Mouse (Mus musculus) regulatory T cell (primary cell): Measurements from ENCODE around the gene Gpr37l1.

Experiments
- in situ Hi-C: fragments of 300-600 bp; cut with MboI, MseI; formaldehyde crosslinking; loops from one replicate; pipeline ENCODE4 v1.15.1; 2025; ENCODE audit warnings: high pct_unique_total_duplicates

The Gpr37l1 gene

DNA sequence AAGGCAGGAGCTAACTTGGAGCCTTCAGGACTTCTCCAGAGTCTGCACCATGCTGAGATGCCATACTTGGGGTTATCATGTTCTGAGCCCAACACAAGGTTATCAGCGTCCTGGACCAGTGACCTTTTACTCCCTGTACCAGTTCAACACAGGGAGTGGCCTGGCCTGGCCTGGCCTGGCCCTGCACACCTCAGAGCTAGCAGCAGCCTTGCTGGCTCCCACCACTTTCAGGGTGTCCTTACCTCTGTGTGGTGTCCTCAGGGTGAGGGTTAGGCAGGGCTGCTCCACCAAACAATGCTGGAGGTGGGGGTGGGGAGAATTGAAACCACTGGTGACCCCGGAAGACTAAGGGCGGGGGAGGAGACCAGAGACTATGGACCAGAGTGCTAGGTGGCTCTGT is 15.5 kb upstream of the Gpr37l1 start:
- in situ Hi-C loops: no loop called here

DNA sequence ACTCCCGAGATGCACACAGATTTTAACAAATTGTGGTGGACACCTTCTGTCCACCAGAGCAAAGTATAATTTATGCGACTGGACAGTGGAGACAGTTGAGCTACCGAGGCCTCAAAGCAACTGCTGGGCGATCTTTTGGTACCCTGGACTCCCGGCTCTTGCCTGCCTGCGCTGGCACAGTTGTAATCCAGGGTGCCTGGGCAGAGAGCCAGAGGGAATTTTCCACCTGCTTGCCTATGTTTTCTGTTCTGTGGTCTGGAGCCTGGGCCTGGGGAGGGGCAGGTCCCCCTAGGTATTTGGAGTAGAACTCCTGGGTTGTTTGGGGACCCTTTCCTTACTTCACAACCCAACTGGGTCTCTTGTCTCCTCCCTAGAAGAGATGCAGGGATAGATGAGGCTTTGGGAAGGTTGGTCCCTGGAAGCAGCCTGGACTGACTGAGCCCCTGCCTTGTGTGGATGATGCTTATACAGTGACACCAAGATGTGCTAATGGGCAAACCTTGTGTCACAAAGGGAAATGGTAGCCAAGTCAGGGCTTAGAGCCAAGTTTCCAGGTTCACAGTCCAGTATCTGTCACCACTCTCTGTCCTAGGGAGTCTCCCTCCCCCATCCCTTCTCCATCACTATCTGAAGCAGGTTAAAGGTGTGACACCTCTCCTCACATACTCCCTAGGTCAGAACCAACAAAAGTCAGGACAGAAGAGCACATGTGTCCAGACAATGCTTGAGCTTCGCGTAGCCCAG is 14.6 kb upstream of the Gpr37l1 start:
- in situ Hi-C loops: no loop called here

DNA sequence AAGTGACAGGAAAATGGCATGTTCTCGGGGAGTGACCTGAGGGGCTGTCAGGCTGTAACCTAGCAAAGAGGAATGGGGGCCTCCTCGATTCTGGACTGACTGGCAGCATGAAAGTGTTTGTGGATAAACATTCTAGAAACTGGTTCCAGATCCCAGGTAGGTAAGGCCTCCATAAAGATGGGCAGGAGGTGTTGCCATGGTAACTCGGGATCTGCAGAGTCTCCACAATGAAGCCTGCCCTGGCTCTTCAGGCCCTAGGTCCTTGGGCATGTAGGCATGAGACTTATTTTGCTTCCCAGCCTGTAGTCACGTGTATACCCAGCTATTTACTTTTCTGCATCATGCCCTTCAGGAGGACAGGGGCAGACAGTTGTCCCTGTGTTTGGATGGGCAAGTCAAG is 13.8 kb upstream of the Gpr37l1 start:
- in situ Hi-C loops: no loop called here

DNA sequence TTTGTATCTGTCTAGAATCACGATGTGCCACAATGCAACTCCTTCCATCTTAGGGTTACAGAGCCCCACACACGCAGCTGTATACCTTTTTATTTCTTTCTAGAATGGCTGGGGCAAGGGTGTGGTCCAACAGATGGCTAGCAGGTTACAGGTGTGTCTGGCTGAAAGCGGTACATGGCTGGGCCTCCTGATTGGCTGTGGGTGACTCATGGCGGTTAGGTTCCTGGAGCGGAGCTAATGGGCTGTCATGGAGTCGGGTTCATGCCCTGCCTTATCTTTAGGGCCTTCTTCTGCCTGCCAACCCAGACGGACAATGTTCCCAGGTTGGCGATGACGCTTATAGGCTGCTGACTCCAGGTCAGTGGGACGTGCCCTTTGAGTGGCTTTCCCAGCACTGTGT is 13.3 kb upstream of the Gpr37l1 start:
- in situ Hi-C loops: no loop called here

DNA sequence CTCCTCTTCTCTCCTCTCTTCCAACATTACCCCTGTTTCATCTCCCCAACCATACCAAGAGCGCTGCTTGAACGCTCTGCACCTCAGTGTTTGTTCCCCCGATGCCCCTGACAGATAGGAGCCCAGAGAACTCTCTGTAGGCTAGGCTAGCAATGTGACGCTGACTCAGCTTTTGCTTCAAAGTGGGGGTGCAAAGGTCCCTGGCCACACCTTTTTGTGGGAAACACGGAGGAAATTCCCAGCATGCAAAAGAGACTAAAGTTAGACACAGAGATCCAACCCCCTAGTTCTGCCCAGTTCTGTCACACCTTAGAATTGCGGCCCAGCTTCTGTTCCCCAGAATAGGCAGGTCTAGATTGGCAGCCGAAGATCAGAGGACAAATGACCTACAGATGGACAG is 11.4 kb upstream of the Gpr37l1 start:
- in situ Hi-C loops: no loop called here

DNA sequence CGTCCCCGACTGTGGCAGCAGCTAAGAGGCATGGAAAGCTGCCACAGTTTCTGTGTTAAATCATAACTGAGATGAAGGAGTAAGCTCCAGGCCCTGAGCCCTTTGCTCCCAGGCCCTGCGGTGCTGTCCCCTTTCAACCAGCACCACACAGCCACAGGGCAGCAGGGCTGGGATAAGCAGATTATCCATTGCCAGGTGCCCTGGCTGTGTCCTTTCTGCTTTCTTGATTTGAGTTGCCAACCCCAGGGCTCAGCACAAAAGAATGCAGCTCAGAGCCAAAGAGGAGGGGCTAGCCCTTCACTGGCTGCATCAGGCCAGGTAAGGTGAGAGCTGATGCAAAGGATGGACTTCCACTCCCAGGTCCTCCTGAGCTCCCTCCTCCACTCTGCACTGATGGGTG is 10.2 kb upstream of the Gpr37l1 start:
- in situ Hi-C loops: no loop called here

DNA sequence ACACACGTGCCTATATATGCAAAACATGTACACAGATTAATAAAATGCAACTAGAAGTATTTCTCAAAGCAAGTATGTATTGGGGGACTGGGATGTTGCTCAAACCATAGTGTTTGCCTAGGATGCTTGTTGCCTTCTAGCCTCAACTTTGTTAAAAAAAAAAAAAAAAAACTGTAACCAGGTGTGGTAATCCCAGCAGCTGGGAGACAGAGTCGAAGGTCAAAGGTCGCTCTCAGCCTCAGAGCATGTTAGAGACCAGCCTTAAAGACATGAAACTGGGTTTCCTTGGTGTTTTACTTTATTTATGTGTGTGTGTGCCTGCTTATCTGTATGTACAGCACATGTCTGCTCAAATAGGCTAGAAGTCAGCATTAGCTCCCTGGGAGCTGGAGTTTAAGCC is 7.7 kb upstream of the Gpr37l1 start:
- in situ Hi-C loops: no loop called here

DNA sequence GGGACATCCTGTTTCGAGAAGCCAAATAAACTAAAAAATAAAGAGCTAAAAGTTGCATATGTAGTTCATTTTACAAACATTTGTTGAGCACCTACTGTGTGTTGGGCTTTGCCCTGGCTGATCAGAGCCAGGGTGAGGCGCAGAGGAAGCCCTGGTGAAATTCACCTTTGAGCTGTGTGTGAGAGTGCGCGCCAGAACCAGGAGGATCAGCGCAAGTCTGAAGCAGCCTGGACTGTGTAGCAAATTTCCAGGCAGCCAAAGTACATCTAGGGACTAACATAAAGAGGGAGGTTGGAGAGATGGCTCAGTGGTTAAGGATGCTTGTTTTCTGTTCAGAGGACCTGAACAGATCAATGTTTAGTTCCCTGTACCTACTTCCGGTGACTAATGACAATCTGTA is 5.8 kb upstream of the Gpr37l1 start:
- in situ Hi-C loops: loop anchor here (25.0 kb wide), 1 partner anchor 189 kb away; no protein-coding TSS in a partner anchor

DNA sequence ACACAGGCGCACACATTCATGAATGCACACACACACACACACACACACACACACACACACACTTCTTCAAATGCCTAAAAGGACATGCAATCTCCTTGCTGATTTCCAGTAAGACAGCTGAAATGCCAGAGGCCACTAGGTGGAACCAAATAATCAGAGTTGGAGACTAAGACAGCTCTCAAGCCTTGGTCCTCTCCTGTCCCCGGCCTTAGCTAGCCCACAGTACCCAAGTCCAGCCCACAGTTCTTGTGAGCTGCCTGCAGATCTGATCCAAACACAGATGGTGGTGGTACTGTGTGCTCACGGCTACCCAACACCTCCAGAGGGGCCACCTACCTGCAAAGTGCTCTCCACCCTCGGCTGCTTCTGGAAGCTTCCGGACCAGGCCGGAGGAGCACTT is 4.5 kb upstream of the Gpr37l1 start:
- in situ Hi-C loops: loop anchor here (25.0 kb wide), 1 partner anchor 190 kb away; no protein-coding TSS in a partner anchor

DNA sequence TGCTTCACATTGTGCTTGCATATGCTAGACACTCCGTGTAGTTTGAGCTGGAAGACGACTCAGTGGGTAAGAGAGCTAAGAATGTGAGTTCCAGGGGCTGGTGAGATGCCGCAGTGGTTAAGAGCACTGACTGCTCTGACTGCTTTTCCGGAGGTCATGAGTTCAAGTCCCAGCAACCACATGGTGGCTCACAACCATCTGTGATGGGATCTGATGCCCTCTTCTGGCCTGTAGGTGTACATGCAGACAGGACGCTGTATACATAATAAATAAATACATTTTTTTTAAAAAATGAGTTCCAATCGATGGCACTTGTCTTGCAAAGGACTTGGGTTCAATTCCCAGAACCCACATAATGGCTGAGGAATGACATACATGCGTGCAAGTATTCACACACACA is 3.7 kb upstream of the Gpr37l1 start:
- in situ Hi-C loops: loop anchor here (25.0 kb wide), 1 partner anchor 191 kb away; no protein-coding TSS in a partner anchor

DNA sequence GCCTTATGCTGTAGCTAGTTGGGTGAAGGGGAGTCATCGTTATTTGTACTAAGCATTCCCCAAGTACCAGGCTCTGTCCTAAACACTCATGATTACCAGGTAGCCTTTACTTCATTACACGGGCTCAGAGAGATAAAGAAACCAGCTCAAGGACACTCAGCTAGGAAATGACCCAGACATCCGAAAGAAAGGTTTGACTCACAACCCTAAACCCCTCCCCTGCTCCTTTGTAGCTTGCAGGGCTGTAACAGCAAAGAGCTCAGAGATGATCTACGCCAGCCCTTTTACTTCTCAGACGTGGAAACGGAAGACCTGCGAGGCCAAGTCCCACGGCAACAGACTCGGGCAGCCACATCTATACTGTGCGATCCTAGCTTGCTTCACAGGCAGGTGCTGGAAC is 2.8 kb upstream of the Gpr37l1 start:
- in situ Hi-C loops: loop anchor here (25.0 kb wide), 1 partner anchor 192 kb away; no protein-coding TSS in a partner anchor

DNA sequence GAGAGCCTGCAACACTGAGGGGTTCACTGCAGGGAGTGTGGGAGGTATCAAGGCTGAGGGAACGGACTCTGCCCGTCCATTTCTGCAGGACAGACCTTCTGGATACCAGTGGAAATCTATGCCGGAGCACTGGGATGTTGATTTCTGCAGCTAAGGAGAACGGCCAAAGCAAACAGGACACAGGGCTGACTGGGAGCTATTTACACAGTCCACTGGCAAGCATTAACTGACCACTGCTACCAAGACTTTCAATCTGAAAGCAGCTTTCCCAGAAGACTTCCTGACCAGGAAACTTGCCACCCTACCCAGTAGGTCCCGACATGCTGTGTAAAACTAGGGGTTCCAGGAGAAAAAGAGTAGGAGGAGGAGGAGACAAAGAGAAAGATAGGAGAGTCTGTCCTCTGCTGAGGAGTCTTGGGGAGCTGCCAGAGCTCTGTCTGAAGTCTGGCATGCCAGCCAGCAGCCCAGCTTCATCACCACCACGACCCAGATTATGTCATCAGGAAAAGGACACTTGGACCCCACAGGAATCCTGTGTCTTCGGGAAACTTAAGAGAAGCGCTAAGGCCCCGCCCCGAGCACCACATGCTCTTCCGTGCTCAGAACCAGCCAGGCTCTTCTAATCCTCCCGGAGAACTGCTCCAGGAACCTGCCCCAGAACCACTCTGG is 2.2 kb upstream of the Gpr37l1 start:
- in situ Hi-C loops: loop anchor here (25.0 kb wide), 1 partner anchor 193 kb away; no protein-coding TSS in a partner anchor

DNA sequence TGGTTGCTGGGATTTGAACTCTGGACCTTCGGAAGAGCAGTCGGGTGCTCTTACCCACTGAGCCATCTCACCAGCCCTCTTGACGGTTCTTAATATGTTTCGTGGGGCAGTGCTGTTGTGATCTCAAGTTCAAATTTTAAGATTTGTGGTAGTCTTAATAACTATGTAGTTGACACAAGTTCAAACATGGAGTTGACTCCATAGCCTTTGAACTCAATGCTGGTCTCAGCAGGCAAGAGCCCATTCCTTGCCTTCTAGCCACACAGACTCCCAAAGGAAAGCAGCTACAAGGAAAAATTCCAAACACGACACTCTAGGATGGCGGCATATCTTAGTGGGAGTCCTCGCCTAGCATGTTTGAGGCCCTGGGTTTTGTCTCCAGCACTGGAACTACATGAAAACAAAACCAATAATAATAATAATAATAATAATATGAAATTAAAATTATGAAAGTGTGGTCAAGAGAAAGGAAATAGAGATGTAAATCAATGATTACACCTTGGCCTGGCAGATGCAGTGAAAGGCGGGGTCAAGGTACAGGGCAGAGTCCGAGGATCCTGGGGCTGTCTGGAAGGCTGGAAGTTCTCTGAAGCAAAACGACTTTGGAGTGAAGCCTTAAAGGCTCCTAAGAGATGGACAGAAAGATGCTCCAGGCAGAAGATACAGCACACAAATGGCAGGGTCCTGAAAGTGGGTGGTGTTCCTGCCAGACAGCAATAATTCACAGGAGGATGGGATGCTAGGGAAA is 1.1 kb upstream of the Gpr37l1 start:
- in situ Hi-C loops: loop anchor here (25.0 kb wide), 1 partner anchor 194 kb away; no protein-coding TSS in a partner anchor

DNA sequence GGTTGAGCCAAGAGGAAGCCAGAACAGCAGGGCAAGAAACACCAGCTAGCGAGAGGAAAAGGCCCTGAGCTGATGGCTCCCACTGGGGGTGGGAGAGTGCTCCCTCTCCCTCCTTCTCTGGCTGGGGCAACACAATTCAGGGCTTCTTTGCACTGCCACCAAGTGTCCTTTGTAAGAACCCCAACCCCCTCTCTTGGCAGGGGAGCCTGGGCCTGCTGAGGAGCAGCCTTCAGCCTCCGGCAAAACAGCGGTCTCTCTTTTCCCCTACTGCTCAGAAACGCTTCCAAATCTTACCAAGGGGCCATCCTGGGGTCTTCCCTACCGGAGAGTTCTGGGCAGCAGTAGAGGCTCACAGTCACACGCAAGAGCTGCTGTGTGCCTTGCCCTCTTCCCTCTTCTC is 4.8 kb downstream of the Gpr37l1 start:
- in situ Hi-C loops: loop anchor here (25.0 kb wide), 1 partner anchor 200 kb away; no protein-coding TSS in a partner anchor

DNA sequence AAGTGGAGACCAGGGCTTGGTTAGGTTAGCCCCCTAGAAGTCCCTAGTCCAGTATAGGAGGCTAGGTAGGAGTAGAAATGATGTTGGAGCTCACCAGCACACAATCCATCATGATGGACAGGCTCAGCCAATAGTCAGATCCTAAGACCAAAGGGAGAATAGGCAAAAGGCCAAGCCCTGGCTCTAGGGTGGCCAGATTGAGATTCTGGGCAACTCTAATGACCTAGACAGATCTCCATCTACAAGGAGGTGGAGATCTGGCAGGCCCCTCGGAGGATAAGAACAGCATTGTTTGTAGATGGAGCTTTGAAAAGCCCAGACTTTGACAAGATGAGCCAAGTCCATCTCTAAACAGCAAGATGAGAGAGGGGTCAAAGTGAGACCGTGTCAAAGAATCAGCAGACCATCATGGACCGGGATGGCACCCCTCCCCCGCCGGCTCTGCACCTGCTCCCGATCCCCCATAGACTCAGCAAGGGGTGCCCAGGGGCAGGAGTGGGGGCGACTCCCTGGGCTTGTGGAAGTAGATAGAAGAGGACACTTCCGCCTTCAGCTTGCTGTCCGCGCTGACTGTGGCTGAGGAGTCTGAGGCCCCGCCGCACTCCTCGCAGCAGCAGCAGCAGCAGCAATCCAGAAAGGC is 7.0 kb downstream of the Gpr37l1 start:
- in situ Hi-C loops: loop anchor here (25.0 kb wide), 1 partner anchor 202 kb away; no protein-coding TSS in a partner anchor

DNA sequence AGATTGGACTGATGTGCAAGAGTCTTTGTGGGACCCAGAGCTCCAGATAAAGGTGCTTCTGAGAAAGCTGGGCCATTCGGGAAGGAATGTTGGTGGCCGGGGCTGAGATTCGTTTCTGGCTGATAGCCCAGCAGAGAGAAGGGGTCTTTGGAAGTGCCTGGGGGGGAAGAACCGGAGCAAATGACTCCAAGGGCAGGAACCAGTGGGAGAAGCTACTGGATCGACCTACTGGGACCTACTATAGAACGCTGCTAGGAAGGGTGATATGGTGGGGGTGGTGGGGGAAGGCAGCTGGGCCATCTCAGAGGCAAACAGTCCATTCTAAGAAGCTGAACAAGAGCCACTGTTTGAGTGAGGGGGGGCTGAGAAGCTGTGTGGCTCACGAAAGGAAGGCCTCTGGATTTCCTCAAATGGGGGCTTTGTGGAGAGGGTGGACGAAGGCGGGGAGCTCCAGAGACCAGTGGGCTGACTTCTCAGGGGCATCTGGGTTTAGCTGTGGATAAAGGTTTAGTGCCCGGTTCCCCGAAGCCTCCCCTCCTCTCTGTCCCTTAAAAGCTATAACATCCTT is 7.8 kb downstream of the Gpr37l1 start:
- in situ Hi-C loops: loop anchor here (25.0 kb wide), 1 partner anchor 203 kb away; no protein-coding TSS in a partner anchor

DNA sequence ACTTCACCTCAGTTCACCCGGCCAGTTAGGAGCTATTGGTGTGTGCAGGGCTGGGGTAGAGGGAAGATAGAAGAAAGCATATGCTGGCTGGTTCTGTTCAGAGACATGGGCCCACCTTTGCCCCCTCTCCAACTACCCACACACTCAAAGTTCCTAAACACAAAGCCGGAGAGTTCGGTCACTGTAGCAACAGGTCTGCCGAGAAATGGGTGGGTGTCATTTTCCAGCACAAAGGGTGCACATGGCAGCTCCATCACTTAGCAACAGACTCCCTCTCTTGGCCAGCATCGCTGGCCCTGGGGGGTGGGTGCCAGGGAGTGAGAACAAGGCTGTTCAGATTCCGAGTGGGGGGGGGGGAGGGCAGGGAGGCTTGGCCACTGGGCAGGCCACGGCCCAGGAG is 8.4 kb downstream of the Gpr37l1 start:
- in situ Hi-C loops: loop anchor here (25.0 kb wide), 1 partner anchor 203 kb away; no protein-coding TSS in a partner anchor

DNA sequence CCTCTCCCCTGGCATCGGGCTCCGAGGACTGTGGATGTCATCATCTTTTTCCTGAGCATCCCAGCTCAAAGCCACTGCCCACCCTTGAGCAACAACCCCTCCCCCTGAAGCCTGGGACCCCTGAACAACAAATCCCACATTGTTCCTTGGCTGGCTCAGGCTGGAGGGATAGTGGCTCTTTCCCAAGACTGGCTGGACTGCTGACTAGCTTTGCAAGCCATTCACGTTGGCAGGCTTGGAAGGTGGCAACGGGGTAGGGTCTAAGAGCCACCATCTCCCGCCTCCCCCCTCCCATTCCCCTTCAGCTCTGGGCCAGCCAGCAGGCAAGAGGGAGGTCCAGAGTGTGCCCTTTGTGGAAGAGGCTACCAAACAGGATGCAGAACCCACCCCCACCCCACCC is 8.8 kb downstream of the Gpr37l1 start:
- in situ Hi-C loops: loop anchor here (25.0 kb wide), 1 partner anchor 204 kb away; no protein-coding TSS in a partner anchor

DNA sequence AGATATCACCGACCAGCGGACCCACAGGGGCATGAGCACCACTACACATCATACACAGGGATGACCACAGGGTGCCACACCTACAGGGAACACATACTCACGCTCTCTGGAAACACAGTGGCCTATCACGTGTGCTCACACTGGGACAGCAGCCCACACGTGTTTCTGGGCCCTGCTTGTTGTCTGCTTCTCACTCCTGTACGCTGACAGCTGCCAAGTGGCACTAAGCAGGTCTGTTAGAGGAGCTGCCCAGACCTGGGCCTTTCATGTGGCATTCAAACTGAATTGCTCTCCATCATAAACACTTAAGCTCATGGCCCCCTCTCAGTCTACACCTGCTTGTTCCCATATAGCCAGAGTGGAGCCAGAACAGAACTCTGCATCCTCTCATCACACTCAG is 11.2 kb downstream of the Gpr37l1 start:
- in situ Hi-C loops: loop anchor here (25.0 kb wide), 1 partner anchor 206 kb away; no protein-coding TSS in a partner anchor

DNA sequence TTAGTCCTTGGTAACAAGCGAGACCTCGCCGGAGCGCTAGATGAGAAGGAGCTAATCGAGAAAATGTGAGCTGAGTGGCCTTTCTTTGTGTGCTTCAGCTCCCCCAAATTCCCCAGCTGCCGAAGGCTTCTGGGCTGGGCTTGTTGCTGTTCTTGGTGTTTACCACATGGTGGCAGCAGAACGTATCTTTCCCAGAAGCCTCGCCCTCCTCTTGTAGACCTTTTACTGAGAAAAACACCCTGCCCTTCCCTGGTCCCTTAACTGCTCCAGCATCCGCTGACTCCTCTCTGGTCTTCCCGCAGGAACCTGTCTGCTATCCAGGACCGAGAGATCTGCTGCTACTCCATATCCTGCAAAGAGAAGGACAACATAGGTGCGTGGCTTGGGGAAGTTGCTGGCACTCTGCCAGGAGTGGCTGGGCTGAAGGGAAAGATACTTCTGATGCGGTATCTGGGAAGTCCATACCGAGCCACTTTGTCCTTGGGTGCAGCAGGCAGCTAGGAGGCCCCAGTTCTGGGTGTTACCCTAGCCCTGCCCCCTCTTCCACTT is 13.0 kb downstream of the Gpr37l1 start:
- in situ Hi-C loops: loop anchor here (25.0 kb wide), 1 partner anchor 208 kb away; no protein-coding TSS in a partner anchor

DNA sequence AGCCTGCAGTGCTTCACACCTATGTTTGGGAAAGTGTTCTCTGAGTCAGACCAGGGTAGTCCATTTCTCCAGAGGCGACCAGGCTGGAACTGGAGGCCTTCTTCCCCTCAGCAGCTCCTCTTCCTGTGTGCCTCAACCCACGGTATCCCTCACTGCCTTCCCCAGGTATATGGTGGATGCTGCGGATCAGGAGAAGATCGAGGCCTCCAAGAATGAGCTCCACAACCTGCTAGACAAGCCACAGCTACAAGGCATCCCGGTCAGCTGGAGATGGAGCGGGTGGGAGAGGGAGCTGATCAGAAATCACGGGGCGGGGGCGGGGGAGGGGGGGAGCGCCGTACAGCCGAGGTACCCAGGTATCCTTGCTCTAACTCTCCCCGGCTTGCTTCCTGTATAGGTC is 13.5 kb downstream of the Gpr37l1 start:
- in situ Hi-C loops: loop anchor here (25.0 kb wide), 1 partner anchor 208 kb away; no protein-coding TSS in a partner anchor
